Mouse (Mus musculus) fibroblast of lung, adult 2 months (primary cell): ENCODE data around the gene Tap1.
"Not testable (repeated sequence)": the region's sequence is repeated elsewhere in the genome, so short reads cannot be mapped to it uniquely, and the experiment has no call there.

Experiments used
- DNase-seq: peaks from one replicate; pipeline ENCODE4 v3.0.0-alpha.2; 2011; ENCODE audit warnings: low read depth

The Tap1 gene

DNA sequence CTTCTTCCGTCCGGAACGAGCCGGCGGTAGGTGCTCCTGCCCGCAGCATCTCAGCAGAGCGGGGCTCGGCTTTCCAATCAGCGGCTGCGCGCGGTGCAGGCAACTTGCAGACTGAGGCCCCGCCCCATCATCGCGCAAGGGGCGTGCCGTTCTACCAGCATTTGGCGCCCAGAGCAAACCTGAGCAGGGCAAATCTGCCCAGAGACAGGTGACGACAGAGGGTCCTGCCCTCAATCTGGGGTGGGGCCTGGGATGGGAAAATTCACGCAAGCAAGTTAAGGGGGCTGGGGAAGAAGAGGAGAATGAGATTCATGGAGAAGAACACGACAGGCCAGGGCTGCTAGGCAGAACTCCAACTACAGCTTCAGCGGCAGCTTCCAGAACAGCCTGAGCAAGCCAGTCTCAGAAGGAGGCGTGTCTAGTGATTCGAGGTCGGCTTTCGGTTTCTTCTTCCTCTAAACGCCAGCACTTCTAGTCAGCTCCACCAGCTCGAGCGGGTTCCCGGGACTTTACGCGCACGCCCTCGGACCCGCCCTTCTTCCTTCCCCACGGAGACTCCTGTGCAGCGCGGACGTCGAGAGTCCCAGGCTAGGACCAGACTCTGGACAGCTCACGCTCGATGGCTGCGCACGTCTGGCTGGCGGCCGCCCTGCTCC is at the start of gene Tap1, which contains the start of gene Psmb9:
TSS of gene Tap1 (plus strand) at position 293 of the 656 bp plus-strand sequence.
TSS of gene Psmb9 (minus strand) at position 504 of the 656 bp plus-strand sequence.
- peak; percentile 94 for DNase-seq

DNA sequence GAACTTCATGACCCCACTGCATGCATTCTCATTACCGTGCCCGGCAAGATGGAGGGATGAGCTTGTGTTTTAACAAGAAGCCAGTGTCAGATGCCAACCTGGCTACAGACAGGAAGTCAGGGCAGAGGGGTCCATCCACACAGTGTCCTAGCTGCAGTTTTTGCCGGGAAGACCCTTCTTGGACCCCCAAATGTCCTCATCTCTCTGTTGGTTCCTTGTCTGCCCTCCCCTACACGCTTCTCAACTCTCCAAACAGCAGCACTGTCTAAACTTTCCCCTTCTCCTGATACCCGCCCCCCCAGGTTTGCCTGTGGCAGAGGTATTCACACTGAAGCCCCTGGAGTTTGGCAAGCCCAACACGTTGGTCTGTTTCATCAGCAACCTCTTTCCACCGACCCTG is 49.8 kb upstream of the Tap1 start:
- no peak for DNase-seq

DNA sequence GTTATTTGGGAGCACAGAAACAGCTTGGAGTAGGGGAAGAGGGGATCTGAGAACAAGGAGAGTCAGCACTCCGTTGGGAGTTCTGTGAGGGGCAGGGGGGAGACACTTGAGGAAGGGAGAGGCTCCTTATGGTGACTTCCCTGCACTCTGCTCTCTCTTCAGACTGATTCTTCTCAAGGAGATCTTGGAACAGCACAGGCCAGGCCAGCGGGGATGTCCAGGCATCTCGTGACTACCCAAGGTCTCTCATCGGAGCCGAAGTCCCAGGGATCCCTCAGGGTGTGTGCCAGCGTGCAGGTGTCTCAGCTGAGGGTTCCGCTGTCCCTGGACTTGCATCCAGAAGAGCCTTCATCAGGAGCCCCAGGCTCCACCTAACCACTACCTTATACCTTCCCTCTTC is 48.7 kb upstream of the Tap1 start:
- no peak for DNase-seq

DNA sequence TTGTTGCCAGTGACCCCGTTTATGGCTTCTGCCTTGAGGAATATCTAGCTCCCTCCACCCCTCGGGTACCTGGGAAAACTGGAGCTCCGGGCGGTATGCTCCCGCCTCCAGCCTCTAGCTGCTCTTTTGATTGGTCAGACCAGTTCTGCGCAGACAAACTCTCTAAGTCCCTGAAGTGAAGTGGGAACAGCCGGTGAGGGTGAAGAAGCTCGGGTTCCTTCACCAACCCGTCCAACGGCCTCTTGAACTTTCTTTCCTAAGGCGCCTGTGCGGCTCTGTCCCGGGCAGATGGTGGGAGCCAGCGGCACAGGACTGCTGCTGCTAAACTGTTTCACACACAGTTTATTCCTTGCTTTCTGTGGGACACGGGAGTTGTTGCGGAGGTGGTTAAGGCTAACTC is 47.9 kb upstream of the Tap1 start:
- DNase-seq: no peak

DNA sequence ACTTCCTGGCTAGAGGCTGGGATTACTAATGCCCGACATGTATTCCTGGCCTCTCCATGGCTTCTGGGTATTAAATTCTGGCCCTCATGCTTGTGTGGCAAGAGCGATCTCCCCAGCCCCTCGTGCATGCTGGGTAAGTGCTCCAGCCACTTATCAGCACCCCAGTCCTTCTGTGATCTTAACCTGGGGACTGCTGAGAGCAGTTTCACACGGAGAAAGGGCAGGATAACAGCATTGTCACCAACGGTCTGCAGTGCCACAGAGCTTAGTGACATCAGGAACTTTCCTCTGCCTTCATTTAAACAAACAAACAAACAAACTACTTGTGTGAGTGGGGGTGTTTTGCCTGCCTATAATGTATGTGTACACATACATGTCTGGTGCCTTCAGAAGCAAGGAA is 47.1 kb upstream of the Tap1 start:
- DNase-seq: no peak

DNA sequence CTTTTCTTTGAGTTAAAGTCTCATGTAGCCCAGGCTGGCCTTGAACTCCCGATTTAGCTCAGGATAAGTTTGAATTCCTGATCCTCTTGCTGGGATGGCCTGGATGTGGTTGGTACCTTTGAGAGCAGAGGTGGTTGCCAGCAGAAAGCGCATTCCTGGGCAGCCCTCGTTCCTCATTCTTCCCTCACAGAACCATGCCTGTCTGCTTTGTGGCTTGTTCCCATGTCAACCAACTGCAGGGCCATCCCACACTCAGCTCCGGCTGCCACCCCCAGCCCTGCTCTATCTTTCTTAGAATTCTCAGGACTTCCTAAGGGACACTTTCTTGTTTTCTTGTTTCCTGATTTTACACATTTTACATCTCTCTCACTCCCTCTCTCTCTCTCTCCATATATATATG is 45.9 kb upstream of the Tap1 start:
- DNase-seq: no peak

DNA sequence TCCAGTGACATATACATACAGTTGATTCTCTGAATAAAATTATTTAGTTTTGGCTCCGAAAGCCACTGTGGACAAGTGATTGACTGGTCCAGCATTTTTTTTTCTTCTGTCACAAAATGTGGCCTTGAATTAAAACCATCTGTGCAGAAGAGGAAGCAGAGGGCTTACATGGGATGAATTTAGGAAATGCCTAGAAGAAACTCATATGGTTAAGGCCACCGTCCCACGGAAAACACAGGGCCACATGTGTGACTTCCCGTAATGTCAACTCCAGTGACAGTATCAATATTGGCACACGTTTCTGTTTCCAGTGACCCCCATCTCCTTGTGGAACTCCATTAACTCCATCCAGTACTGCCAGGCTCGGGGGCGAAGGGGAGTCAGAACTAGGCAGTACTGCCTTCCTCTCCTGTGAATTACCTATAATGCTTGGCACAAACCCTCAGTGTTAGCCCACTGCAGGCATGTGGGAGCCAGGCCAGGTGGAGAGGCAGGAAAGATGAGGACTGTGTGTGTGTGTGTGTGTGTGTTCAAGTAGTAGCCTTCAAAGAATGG is 44.8 kb upstream of the Tap1 start:
- no peak for DNase-seq

DNA sequence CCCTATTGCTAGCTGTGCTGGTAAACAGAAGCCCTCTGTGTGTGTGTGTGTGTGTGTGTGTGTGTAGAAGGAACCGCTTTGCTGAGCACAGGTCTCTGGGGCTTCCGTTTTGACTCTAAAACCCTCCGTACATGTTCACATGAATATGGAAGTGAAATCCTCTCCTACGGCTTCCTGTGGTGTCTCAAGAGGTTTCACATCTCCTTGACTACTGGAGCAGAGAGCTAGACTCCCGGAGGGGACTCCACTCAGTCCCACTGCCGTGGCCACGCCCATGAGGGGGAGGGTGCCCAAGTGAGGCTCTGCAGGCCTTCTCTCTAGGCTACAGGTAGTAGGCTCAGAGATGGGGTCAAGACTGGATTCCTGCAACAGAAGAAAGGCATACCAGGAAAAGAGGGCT is 44.3 kb upstream of the Tap1 start, which contains the start of gene H2-DMb2:
TSS of gene H2-DMb2 (plus strand) at position 275 of the 400 bp plus-strand sequence.
- DNase-seq: no peak

DNA sequence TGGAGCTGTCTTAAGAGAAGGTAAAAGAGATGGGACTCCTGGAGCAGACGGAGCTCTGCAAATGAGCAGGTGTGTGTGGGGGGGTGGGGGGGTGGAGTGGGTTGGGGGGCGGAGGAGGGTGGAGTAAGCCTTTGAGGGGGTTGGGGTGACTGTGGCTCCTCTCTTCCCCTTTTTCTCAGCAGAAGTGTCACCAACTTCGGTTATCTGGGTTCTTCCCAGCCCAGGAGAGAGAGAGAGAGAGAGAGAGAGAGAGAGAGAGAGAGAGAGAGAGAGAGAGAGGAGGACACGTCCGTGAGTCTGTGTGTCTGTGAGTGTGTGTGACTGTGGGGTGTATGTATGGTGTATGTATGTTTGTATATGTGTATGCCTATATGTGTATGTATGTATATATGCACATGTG is 43.9 kb upstream of the Tap1 start:
- no peak for DNase-seq

DNA sequence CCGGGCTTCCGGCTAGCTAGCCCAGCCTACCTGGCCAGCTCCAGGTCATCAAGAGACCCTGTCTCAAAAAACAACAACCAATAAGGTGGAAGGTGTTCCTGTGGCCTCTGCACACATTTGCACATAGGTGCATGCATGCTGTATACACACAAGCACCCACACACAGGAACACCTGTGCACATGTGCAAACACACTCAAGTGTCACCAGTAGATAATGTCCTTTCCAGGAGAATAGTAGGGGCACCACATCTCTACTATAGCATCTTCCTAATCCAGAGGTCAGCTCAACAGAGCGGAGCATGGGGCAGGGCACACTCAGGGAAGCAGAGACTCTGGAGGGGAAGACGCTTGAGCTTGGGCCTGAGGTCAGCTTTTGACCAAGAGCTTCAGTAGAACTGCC is 43.1 kb upstream of the Tap1 start:
- DNase-seq: not testable (repeated sequence)

DNA sequence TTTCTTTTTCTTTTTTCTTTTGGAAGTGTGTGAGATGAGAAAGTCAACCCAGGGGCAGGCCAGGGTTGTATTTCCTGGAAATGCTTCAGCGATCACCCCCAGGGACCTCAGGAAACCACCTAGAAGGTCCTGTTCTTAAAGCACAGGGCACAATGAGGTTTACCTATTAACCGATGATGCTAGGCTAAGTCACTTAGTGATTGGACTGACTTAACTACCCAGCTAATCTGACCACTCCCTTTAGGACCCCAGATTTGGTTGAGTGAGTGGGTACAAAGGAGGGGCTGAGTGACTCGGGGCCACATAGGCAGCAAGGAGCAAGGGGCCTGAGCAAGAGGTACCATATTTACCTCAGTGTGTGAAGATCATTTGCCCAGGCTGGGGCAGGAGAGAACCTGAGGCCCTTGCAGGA is 42.4 kb upstream of the Tap1 start:
- no peak for DNase-seq

DNA sequence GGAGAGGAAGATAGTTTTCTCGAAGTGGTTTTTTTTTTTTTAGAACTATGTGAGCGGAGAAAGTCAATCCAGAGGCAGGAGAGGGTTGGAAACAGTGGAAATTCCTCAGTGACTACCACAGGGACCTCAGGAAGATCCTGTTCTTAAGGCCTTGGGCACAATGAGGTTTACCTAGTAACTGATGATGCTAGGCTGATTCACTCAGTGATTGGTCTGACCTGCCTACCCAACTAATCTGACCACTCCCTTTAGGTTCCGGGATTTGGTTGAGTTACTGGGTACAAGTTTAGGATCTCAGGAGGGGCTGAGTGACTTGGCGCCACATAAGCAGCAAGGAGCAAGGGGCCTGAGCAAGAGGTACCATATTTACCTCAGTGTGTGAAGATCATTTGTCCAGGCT is 34.4 kb upstream of the Tap1 start, which contains the start of gene H2-DMb1:
TSS of gene H2-DMb1 (plus strand) at position 150 of the 400 bp plus-strand sequence.
- DNase-seq: peak; percentile 92

DNA sequence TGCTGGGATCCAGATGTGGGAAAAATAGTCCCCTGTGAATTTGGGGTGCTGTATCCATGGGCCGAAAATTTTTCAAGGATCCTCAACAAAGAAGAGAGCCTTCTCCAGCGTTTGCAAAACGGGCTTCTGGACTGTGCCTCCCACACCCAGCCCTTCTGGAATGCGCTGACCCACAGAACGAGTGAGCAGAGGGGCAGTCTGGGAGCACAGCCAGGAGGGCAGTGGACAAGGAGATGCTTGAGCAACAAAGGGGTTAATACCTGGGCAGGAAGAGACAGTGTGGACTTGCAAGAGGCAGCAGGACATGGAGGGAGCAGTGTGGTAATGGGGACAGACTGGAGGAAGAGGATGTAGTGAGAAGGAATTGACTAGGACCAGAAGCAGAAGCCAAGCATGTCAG is 31.8 kb upstream of the Tap1 start:
- no peak for DNase-seq

DNA sequence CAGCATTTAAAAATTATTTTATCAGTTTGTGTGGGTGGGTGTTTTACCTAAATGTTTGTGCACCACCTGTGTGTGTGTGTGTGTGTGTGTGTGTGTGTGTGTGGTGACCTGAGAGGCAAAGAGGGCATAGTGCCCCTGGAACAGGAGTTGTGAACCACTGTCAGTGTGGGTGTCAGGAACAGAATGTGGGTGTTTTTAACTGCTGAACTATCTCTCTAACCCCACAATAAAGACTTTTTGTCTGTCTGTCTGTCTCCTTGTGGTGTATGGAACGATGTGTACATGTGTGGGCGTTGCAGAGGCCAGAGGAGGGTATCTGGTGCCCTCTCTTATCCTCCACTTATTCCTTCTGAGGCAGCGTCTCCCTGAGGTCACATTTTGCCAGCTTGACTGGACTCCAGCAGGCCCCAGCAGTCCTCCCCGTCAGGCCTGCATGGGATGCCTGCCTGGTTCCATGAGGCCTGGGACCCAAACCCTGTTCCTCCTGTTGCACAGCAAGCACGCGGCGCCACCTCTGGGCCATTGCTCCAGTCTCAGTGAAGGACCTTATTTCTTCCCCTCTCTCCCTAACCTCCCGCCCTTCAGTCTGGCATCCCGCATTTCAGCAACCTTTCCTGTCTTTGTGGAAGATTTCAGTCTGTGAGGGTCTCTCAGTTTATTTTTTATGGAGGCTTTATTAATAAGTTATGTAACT is 23.0 kb upstream of the Tap1 start:
- no peak for DNase-seq

DNA sequence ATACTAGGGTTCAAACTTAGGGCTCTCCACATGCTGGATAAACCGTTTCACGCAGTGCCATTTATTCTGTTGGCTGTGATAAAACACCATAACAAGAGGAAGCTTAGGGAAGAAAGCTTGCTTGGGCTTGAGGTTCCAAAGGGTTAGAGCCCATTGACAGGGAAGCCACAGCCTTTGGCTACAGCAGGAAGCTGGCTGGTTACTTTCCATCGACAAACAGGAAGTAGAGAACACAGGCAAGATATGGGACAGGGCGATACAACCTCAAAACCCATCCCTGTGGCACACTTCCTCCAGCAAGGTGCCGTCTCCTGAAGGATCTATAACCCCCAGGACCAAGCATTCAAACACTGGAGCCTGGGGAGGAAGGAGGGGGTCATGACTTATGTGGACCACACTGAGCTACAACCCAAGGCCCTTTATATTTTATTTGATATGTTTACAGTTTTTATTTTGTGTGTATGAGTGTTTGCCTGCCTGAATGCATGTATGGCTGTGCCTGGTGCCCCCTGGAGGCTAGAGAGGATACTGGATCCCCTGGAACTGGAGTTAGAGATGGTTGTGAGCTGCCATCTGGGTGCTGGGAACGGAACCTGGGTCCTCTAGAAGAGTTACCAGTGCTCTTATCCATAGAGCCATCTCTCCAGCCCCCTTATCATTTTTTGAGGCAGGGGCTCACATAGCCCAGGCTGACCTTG is 22.2 kb upstream of the Tap1 start:
- DNase-seq: no peak

DNA sequence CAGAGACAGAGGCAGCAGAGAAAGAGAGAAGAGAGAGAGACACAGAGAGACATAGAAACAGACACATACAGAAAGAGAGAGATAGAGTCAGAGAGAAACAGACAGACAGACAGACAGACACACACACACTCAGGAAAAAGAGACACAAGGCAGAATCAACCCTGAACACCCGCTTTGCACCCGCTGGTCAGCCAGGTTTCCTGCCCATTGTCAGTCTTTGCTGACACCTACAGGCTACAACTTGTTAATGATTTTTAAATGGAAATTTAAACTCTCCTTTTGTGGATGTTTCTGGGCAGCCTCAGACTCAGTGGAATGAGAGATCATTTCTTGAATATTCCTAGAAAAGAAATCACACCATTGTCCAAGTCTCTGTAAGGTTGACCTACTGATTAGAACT is 18.1 kb upstream of the Tap1 start:
- peak; percentile 19 for DNase-seq

DNA sequence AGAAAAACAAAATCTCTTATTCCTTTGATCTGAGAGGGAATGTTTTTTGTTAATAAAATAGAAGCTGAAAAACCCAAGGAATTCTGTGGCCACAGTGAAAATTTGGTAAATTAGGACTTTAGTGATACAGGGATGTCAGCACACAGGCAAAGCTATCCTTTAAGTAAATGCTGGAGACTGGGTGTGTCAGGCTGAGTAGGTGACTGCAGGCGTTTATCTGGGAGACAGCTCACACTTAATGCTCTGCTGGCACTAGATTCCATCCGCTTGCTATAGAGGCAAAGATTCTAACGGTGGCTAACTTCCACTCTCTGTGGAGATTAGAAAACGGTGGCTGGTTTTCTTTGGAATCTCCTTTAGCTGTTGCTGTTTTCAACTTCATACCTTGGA is 16.9 kb upstream of the Tap1 start:
- DNase-seq: no peak

DNA sequence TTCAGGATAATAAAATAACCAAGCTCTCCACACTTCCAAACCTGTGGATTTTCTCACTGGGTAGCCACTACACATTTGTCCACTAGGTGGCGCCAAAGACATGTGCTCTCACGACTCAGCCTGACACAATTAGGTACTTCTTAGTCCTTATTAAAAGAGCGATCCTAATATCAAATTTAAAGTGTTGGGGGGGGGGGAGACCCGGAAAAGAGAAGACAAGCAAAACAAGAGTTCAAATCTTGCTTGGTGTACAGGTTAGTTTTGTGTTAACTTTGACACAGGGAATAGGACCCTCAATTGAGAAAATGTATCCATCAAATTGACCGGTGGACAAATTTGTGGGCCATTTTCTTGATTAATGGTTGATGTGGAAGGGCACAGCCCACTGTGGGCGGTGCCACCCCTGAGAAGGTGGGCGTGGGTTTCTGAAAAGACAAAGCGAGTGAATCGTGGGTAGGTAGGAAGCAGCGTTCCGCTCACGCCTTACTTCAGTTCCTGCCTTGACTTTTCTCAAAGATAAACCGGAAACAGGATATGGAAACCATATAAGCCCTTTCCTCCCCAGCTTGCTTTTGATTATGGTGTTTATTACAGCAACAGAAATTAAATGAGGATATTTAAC is 16.4 kb upstream of the Tap1 start:
- peak; percentile 47 for DNase-seq

DNA sequence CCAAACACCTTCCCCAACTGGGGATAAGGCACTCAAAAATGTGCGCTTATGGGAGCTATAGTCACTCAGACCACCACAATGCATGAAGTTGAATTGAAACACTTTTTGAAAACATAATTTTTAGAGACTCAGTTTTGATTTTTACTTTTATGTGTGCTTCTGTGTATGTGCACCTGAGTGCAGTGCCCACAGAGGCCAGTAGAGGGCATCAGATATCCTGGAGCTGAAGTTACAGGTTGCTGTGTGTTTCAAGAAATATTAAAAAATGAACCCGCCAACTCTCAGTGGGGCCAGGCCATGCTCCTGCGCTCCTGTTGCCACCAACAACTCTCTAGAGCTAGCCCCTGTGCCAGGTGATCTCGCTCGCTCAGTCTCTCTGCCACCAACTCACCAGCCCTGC is 14.8 kb upstream of the Tap1 start:
- no peak for DNase-seq

DNA sequence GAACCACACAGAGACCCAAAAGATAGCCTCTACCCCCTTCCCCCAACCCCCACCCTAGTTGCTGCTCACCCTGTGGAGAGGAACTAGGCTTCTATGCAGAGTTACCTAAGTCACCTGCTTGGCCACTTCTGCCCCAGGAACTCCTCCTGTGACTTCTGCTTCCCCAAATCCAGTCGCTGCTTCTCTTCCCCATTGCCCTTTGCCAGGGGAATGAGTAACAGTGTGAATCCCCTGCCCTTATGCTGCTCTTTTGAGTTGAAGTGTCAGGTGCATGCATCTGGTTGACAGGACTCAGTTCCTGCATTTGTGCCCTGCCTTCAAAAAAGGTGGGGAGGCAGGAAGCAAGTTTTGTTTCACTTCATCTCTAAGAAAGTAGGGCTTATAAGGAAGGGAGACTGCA is 13.3 kb upstream of the Tap1 start:
- DNase-seq: no peak

DNA sequence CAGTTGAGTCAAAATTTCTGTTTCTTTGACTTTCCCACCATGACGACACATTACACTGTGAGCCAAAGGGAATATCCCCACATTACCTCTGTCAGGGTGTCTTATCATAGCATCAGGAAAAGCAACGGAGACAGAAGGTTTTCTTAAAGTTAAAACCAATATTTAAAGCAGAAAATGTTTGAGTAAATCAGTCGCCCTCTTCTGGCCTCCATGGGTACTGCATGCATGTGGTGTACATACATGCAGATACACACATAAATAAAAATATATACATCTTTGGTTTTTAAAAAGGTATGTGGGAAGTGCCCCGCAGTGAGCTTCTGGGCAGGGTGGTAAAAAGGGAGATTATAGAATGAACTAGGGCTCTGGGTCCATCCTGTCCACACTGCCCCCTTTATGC is 10.2 kb upstream of the Tap1 start:
- no peak for DNase-seq

DNA sequence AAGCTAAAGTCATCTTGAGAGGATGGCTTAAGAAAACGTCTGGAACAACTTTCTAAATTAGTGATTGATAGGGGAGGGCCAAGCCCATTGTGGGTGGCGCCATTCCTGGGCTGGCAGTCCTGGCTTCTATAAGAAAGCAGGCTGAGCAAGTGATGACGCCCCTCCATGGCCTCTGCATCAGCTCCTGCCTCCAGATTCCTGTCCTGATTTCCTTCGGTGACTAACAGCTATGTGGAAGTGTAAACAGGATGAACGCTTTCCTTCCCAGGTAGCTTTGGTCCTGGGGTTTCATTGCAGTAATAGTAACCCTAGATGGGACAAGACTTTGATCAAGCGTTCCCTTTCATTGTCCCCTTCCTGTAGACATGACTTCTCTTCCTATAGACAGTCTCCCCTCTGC is 8.3 kb upstream of the Tap1 start:
- no peak for DNase-seq
